Mouse (Mus musculus) MEL (cell line): ENCODE data around the gene Cabp2. TPM values are rescaled to one million over a fixed set of nuclear protein-coding genes. Genes with fewer than 3 reads are reported as not detected.

ENCODE experiments used
- DNase-seq: peaks from one replicate; pipeline ENCODE4 v3.0.0; 2011; ENCODE audit warnings: low read depth, low spot score
- H3K27ac ChIP-seq: 2 replicates; pipeline ENCODE4 v1.5.1; 2012; ENCODE audit warnings: low read depth, mild to moderate bottlenecking, control low read depth, low read length, moderate library complexity; ENCODE audit not compliant: control insufficient read depth
- H3K27me3 ChIP-seq, 2 experiments: fragments of 150-350 bp in 1 of 2; sonication (generic) in 1 of 2; 2 replicates each; pipeline ENCODE4 v1.6.1; 2012; ENCODE audit warnings: low read length in 2 of 2, mild to moderate bottlenecking in 2 of 2, improper control_type of control experiment in 1 of 2, moderate library complexity in 1 of 2; ENCODE audit not compliant: insufficient read depth in 2 of 2, control insufficient read depth in 1 of 2
- H3K36me3 ChIP-seq, 2 experiments: 2 replicates each; pipeline ENCODE4 v1.6.1; 2012 to 2014; ENCODE audit warnings: low read length in 2 of 2, improper control_type of control experiment in 1 of 2, inconsistent platforms in 1 of 2, mild to moderate bottlenecking in 1 of 2; ENCODE audit not compliant: insufficient read depth in 2 of 2, control insufficient read depth in 1 of 2
- H3K4me1 ChIP-seq, 2 experiments: fragments of 150-350 bp in 1 of 2; sonication (generic) in 1 of 2; 2 replicates each; pipeline ENCODE4 v1.6.1; 2012; ENCODE audit warnings: low read length in 2 of 2, improper control_type of control experiment in 1 of 2, mild to moderate bottlenecking in 1 of 2; ENCODE audit not compliant: insufficient read depth in 2 of 2, control insufficient read depth in 1 of 2
- H3K4me3 ChIP-seq, 2 experiments: fragments of 150-350 bp in 1 of 2; sonication (generic) in 1 of 2; 2 replicates each; pipeline ENCODE4 v1.5.1; 2012; ENCODE audit warnings: low read depth in 2 of 2, low read length in 2 of 2, mild to moderate bottlenecking in 2 of 2, moderate library complexity in 2 of 2, control low read depth in 1 of 2, improper control_type of control experiment in 1 of 2; ENCODE audit not compliant: control insufficient read depth in 1 of 2, insufficient read depth in 1 of 2
- H3K79me2 ChIP-seq: 2 replicates; pipeline ENCODE4 v1.6.1; 2012; ENCODE audit warnings: mild to moderate bottlenecking, low read length, moderate library complexity; ENCODE audit not compliant: control insufficient read depth, poor library complexity, insufficient read depth
- H3K9ac ChIP-seq: 2 replicates; pipeline ENCODE4 v1.6.1; 2012; ENCODE audit warnings: low read depth, mild to moderate bottlenecking, control low read depth, low read length, moderate library complexity; ENCODE audit not compliant: control insufficient read depth, poor library complexity, severe bottlenecking
- H3K9me3 ChIP-seq: fragments of 150-350 bp; sonication (generic); replicated peaks from 2 replicates; pipeline ENCODE4 v1.6.1; 2012; ENCODE audit warnings: mild to moderate bottlenecking, low read length, improper control_type of control experiment, moderate library complexity; ENCODE audit not compliant: insufficient read depth
- CHD1 ChIP-seq: IDR thresholded peaks from 2 replicates; pipeline ENCODE4 v1.6.1; 2012; ENCODE audit warnings: low read depth, mild to moderate bottlenecking, inconsistent platforms, low read length, improper control_type of control experiment
- CHD2 ChIP-seq: IDR thresholded peaks from 2 replicates; pipeline ENCODE4 v1.6.1; 2011; ENCODE audit warnings: low read length, improper control_type of control experiment
- E2F4 ChIP-seq: IDR thresholded peaks from 2 replicates; pipeline ENCODE4 v1.6.1; 2011; ENCODE audit warnings: low read depth, low read length, improper control_type of control experiment, borderline replicate concordance
- ELF1 ChIP-seq: IDR thresholded peaks from 2 replicates; pipeline ENCODE4 v1.6.1; 2014; ENCODE audit warnings: low read depth, mild to moderate bottlenecking, inconsistent platforms, low read length, improper control_type of control experiment, moderate library complexity
- EP300 ChIP-seq, 2 experiments: IDR thresholded peaks; 2 replicates each; pipeline ENCODE4 v1.6.1; 2011; ENCODE audit warnings: improper control_type of control experiment in 2 of 2, low read length in 2 of 2, low read depth in 1 of 2, mild to moderate bottlenecking in 1 of 2
- ETS1 ChIP-seq: IDR thresholded peaks from 2 replicates; pipeline ENCODE4 v1.6.1; 2012; ENCODE audit warnings: low read depth, mild to moderate bottlenecking, inconsistent platforms, low read length, improper control_type of control experiment, moderate library complexity
- JUND ChIP-seq: IDR thresholded peaks from 2 replicates; pipeline ENCODE4 v1.6.1; 2011; ENCODE audit warnings: low read depth, mild to moderate bottlenecking, improper control_type of control experiment, low read length
- KAT2A ChIP-seq: conservative IDR thresholded peaks from 2 replicates; pipeline ENCODE4 v1.6.1; 2012; ENCODE audit warnings: low read depth, low read length, improper control_type of control experiment, inconsistent platforms
- MAFK ChIP-seq: IDR thresholded peaks from 2 replicates; pipeline ENCODE4 v1.6.1; 2011; ENCODE audit warnings: low read depth, mild to moderate bottlenecking, low read length, improper control_type of control experiment, borderline replicate concordance
- MAZ ChIP-seq: IDR thresholded peaks from 2 replicates; pipeline ENCODE4 v1.6.1; 2012; ENCODE audit warnings: low read depth, mild to moderate bottlenecking, inconsistent platforms, low read length, improper control_type of control experiment
- NELFE ChIP-seq: IDR thresholded peaks from 2 replicates; pipeline ENCODE4 v1.6.1; 2011; ENCODE audit warnings: low read depth, low read length, improper control_type of control experiment
- NRF1 ChIP-seq: IDR thresholded peaks from 2 replicates; pipeline ENCODE4 v1.6.1; 2014; ENCODE audit warnings: low read depth, mild to moderate bottlenecking, inconsistent platforms, low read length, improper control_type of control experiment, moderate library complexity; ENCODE audit not compliant: poor library complexity, insufficient read depth, severe bottlenecking
- POLR2A ChIP-seq, 2 experiments: IDR thresholded peaks; 2 replicates each; pipeline ENCODE4 v1.6.1; 2011 to 2012; ENCODE audit warnings: low read length in 2 of 2, mild to moderate bottlenecking in 2 of 2, control low read depth in 1 of 2, improper control_type of control experiment in 1 of 2, low read depth in 1 of 2, moderate library complexity in 1 of 2; ENCODE audit not compliant: control insufficient read depth in 1 of 2, insufficient read depth in 1 of 2, poor library complexity in 1 of 2
- POLR2AphosphoS2 ChIP-seq: IDR thresholded peaks from 2 replicates; pipeline ENCODE4 v1.6.1; 2011; ENCODE audit warnings: low read length, improper control_type of control experiment
- POLR2AphosphoS5 ChIP-seq: IDR thresholded peaks from 2 replicates; pipeline ENCODE4 v1.6.1; 2012; ENCODE audit warnings: low read depth, borderline replicate concordance, mild to moderate bottlenecking, inconsistent platforms, low read length, moderate library complexity, mixed read lengths
- RCOR1 ChIP-seq: IDR thresholded peaks from 2 replicates; pipeline ENCODE4 v1.6.1; 2012; ENCODE audit warnings: low read depth, mild to moderate bottlenecking, inconsistent platforms, low read length, improper control_type of control experiment
- SIN3A ChIP-seq: IDR thresholded peaks from 2 replicates; pipeline ENCODE4 v1.6.1; 2012; ENCODE audit warnings: low read length, improper control_type of control experiment, inconsistent platforms
- SMC3 ChIP-seq: IDR thresholded peaks from 2 replicates; pipeline ENCODE4 v1.6.1; 2011; ENCODE audit warnings: low read depth, low read length, improper control_type of control experiment
- TAL1 ChIP-seq: IDR thresholded peaks from 2 replicates; pipeline ENCODE4 v1.6.1; 2012; ENCODE audit warnings: mild to moderate bottlenecking, inconsistent platforms, low read length, moderate library complexity, mixed read lengths
- UBTF ChIP-seq: IDR thresholded peaks from 2 replicates; pipeline ENCODE4 v1.6.1; 2012; ENCODE audit warnings: low read depth, mild to moderate bottlenecking, inconsistent platforms, low read length, improper control_type of control experiment, moderate library complexity, borderline replicate concordance; ENCODE audit not compliant: insufficient read depth
- USF2 ChIP-seq, 2 experiments: IDR thresholded peaks; 2 replicates each; pipeline ENCODE4 v1.6.1; 2011 to 2012; ENCODE audit warnings: improper control_type of control experiment in 2 of 2, low read length in 2 of 2, borderline replicate concordance in 1 of 2, inconsistent platforms in 1 of 2, low read depth in 1 of 2, mild to moderate bottlenecking in 1 of 2; ENCODE audit not compliant: insufficient read depth in 1 of 2
- ZKSCAN1 ChIP-seq: IDR thresholded peaks from 2 replicates; pipeline ENCODE4 v1.6.1; 2012; ENCODE audit warnings: low read depth, mild to moderate bottlenecking, inconsistent platforms, low read length, improper control_type of control experiment, moderate library complexity
- ZMIZ1 ChIP-seq: IDR thresholded peaks from 2 replicates; pipeline ENCODE4 v1.6.1; 2012; ENCODE audit warnings: low read depth, mild to moderate bottlenecking, inconsistent platforms, low read length, improper control_type of control experiment, moderate library complexity
- polyA plus RNA-seq, 2 experiments: library from polyadenylated mRNA; stranded (reverse) in 1 of 2; unstranded in 1 of 2; fragments of >175 nt in 1 of 2; fragments of >200 nt in 1 of 2; gene quantifications; 2 replicates each; pipeline versions ENCODE4 v1.2.1 to v1.2.4; 2012; ENCODE audit warnings: low replicate concordance in 2 of 2, low read depth in 1 of 2; ENCODE audit not compliant: insufficient read length in 2 of 2, insufficient read depth in 1 of 2, missing spikeins in 1 of 2
- total RNA-seq: library from RNA; depleted of rRNA; stranded (reverse); fragments of 300-350 nt; gene quantifications from 2 replicates; pipeline ENCODE4 v1.2.3, GENCODE M21; 2012

Gene Cabp2
- total and polyA plus RNA-seq, 3 experiments = 0.14 TPM; not detected in 2

DNA sequence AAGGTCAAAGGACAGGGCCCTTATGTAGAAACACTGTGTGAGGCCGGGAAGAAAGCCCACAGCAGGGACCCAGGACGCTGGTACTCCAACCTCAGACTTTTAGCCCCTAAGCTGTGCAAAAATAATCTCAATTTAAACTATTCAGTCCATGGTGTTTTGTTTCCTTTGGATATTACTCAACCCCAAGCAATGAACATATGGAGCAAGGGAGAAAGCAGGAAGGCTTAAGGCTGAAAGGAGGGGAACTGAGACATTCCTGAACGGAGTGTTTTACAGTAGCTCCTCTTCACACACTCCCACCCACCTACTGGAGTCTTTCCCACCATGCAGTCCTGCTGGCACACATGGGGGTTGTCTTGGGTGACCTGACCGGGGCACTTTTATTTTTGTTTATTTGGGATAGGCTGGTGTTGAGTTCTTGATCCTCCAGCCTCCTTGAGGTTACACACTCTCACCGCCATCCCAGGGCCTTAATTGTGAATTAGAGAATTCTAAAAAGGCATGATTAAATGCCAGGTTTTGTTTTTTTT, 13.5 kb downstream of the Cabp2 start:
- TF ChIP-seq POLR2AphosphoS5 (no peak), MAZ (no peak), E2F4 (no peak), JUND (no peak), MAFK (no peak), ZMIZ1 (no peak), EP300 (IDR thresholded peaks at IDR 0.05; ENCODE audit: low read depth in 1 of 2, low read length in 2 of 2) (no peak), ZKSCAN1 (no peak), KAT2A (no peak), CHD1 (no peak), POLR2AphosphoS2 (no peak), POLR2A (IDR thresholded peaks at IDR 0.05; ENCODE audit: control insufficient read depth in 1 of 2, insufficient read depth in 1 of 2, low read depth in 1 of 2, low read length in 2 of 2, poor library complexity in 1 of 2) (no peak), USF2 (IDR thresholded peaks at IDR 0.05; ENCODE audit: borderline replicate concordance in 1 of 2, insufficient read depth in 1 of 2, low read depth in 1 of 2, low read length in 2 of 2) (no peak)
- TF ChIP-seq, all 39 proteins: peak for 0
- Histone ChIP-seq H3K4me1 (peaks cover 0 to 20% of the 10 kb centered on the region in 2 experiments; a peak in 3 of 4 replicates), H3K36me3 (peaks cover 0 to 20% of the 10 kb centered on the region in 2 experiments; a peak in 2 of 4 replicates), H3K27ac (no peak overlapping the region), H3K9ac (no peak overlapping the region), H3K27me3 (no peaks in the 10 kb centered on the region), H3K9me3 (no peaks in the 10 kb centered on the region), H3K4me3 (no peak overlapping the region), H3K79me2 (peaks cover 2% of the 10 kb centered on the region; the same call in 1 of the 2 replicates)
- no peak for DNase-seq

DNA sequence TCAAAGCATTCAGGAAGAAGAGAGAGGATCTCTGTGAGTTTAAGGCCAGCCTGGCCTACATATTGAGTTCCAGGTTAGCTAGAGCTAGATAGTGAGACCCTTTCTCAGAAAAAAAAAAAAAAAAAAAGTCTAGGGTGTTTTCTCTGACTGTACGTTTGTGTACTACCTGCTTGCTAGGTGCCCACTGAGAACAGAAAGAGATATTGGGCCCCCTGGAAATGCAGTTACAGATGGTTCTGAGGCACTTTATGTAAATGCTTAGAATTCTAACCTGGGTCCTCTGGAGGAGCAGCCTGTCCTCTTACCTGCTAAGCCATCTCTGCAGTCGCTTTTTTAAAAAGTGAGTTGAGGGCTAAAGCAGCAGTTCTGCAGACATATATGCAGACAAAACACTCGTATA, 14.4 kb downstream of the Cabp2 start:
- no peak for DNase-seq
- H3K27me3 ChIP-seq = no peaks in the 10 kb centered on the region
- no peak overlapping the region for H3K9ac ChIP-seq
- TF ChIP-seq TAL1 = no peak
- no peak for TF ChIP-seq NELFE
- no peak for TF ChIP-seq KAT2A
- TF ChIP-seq POLR2AphosphoS2 = no peak
- TF ChIP-seq CHD2 = no peak
- TF ChIP-seq POLR2AphosphoS5 = no peak
- TF ChIP-seq ELF1 = no peak
- no peak for TF ChIP-seq SIN3A
- no peak for TF ChIP-seq NRF1
- TF ChIP-seq UBTF = no peak
- TF ChIP-seq POLR2A (IDR thresholded peaks at IDR 0.05; ENCODE audit: control insufficient read depth in 1 of 2, insufficient read depth in 1 of 2, low read depth in 1 of 2, low read length in 2 of 2, poor library complexity in 1 of 2) = no peak
- no peak for TF ChIP-seq EP300 (IDR thresholded peaks at IDR 0.05; ENCODE audit: low read depth in 1 of 2, low read length in 2 of 2)
- no peak for TF ChIP-seq ETS1
- no peak for TF ChIP-seq ZKSCAN1
- no peak for TF ChIP-seq SMC3
- TF ChIP-seq RCOR1 = no peak
- no peak for TF ChIP-seq MAFK
- H3K27ac ChIP-seq = no peak overlapping the region
- no peaks in the 10 kb centered on the region for H3K9me3 ChIP-seq
- H3K4me1 ChIP-seq = peaks cover 0 to 23% of the 10 kb centered on the region in 2 experiments; a peak in 3 of 4 replicates
- no peak overlapping the region for H3K4me3 ChIP-seq
- H3K36me3 ChIP-seq = peaks cover 0 to 20% of the 10 kb centered on the region in 2 experiments; a peak in 2 of 4 replicates
- H3K79me2 ChIP-seq = peaks cover 7% of the 10 kb centered on the region
